Mouse (Mus musculus): Measurements from ENCODE around the gene Smc1b. TPM values are rescaled to one million over a fixed set of nuclear protein-coding genes. Genes with fewer than 3 reads are reported as not detected.
"Not testable (repeated sequence)": the region's sequence is repeated elsewhere in the genome, so short reads cannot be mapped to it uniquely, and the experiment has no call there.

Smc1b gene
- polyA plus RNA-seq, 1 experiment, result 0.02 TPM

DNA sequence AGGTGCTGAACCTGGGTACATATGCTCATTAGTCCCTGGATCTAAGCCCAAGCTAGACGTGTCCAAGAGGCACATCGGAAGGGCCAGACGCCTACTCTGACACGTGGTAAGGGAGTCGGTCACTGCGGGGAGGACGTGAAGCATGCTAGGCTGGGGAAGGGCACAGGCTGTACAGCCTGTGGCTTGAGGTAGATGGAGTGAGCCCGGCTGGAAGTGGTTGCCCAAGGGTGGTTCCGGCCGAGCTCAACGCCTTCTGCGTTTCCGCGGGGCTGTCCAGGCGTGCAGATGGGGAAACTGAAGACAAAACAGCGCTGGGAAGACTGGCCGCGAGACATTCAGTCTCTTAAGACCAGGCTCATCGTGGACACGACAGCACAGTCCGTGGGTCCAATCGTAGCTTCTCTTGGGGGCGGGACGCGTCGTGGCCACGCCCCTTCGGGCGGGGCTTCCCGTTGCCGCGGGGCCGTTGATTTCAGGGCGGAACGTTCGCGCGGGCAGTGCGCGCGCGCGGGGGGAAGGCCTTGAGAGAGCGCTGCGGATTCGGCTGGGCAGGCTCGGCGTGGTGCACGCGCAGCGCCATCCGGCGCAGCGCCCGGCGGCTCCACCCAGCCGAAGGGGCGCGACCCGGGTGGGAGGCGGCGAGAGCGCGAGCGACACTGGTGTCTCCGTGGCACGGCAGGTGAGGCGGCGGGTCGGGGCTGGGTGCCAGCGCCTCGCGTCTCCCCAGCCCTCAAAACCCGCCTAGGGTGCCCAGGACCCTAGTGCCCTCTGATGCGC, 95.0 kb downstream of the Smc1b start:
- no peaks in the 10 kb centered on the region for H3K36me3 ChIP-seq (ENCODE audit: control insufficient read depth, insufficient read depth)
- TF ChIP-seq REST (IDR thresholded peaks at IDR 0.05; ENCODE audit: insufficient read depth, insufficient read length) (peak; percentile 26), MAX (IDR thresholded peaks at IDR 0.05; ENCODE audit: low read depth) (peak; percentile 59), TCF3 (IDR thresholded peaks at IDR 0.05; ENCODE audit: insufficient read length, low read depth) (peak; percentile 37), POLR2A (IDR thresholded peaks at IDR 0.05; ENCODE audit: insufficient read length, low read depth) (peak; percentile 84), MYOG (IDR thresholded peaks at IDR 0.05; ENCODE audit: control insufficient read depth in 1 of 3, insufficient read depth in 1 of 3, insufficient read length in 2 of 3, low read depth in 2 of 3) (peak in 2 of 3 experiments; percentile 50 to 56), SRF (IDR thresholded peaks at IDR 0.05; ENCODE audit: control insufficient read depth, insufficient read length, low read depth) (peak; percentile 71), MYOD1 (IDR thresholded peaks at IDR 0.05; ENCODE audit: control insufficient read depth in 1 of 3, insufficient read length in 2 of 3, low read depth in 2 of 3) (peak in 1 of 3 experiments; percentile 71), TCF12 (IDR thresholded peaks at IDR 0.05; ENCODE audit: insufficient read depth, poor library complexity, severe bottlenecking) (no peak), CEBPB (IDR thresholded peaks at IDR 0.05; ENCODE audit: insufficient read depth, poor library complexity, severe bottlenecking) (no peak), E2F4 (IDR thresholded peaks at IDR 0.05; ENCODE audit: insufficient read depth) (peak; percentile 78), USF1 (IDR thresholded peaks at IDR 0.05; ENCODE audit: low read depth) (peak; percentile 70), POLR2AphosphoS2 (IDR thresholded peaks at IDR 0.05; ENCODE audit: insufficient read length, low read depth) (peak; percentile 86)
- H3K27me3 ChIP-seq (ENCODE audit: control insufficient read depth, insufficient read depth, insufficient read length), result no peaks in the 10 kb centered on the region

GRCm38 (mm10) chr15:85033916-85034315, 97.8 kb downstream of the Smc1b start:
- not testable (repeated sequence) for H3K27me3 ChIP-seq (ENCODE audit: control insufficient read depth, insufficient read depth, insufficient read length); H3K36me3 ChIP-seq (ENCODE audit: control insufficient read depth, insufficient read depth); H3ac ChIP-seq (ENCODE audit: control insufficient read depth, insufficient read length); H3K4me2 ChIP-seq (ENCODE audit: low read depth); H3K4me3 ChIP-seq
- H3K79me2 ChIP-seq (ENCODE audit: control insufficient read depth, insufficient read depth), result peaks cover 18% of the 10 kb centered on the region

More for the DNA sequence above, 95.0 kb downstream of the Smc1b start:
- Histone ChIP-seq H3K4me2 (ENCODE audit: low read depth) (peak overlapping the region; percentile 99), H3K79me2 (ENCODE audit: control insufficient read depth, insufficient read depth) (peaks cover 46% of the 10 kb centered on the region), H3ac (ENCODE audit: control insufficient read depth, insufficient read length) (peak overlapping the region; percentile 66), H3K4me3 (peak overlapping the region; percentile 58)

- TF ChIP-seq POLR2AphosphoS2 (IDR thresholded peaks at IDR 0.05; ENCODE audit: insufficient read length, low read depth), result no peak
- no peak for TF ChIP-seq TCF12 (IDR thresholded peaks at IDR 0.05; ENCODE audit: insufficient read depth, poor library complexity, severe bottlenecking)
- TF ChIP-seq SRF (IDR thresholded peaks at IDR 0.05; ENCODE audit: control insufficient read depth, insufficient read length, low read depth), result no peak
- TF ChIP-seq REST (IDR thresholded peaks at IDR 0.05; ENCODE audit: insufficient read depth, insufficient read length), result no peak
- no peak for TF ChIP-seq E2F4 (IDR thresholded peaks at IDR 0.05; ENCODE audit: insufficient read depth)
- no peak for TF ChIP-seq USF1 (IDR thresholded peaks at IDR 0.05; ENCODE audit: low read depth)
- TF ChIP-seq CEBPB (IDR thresholded peaks at IDR 0.05; ENCODE audit: insufficient read depth, poor library complexity, severe bottlenecking), result no peak
- TF ChIP-seq MYOG (IDR thresholded peaks at IDR 0.05; ENCODE audit: control insufficient read depth in 1 of 3, insufficient read depth in 1 of 3, insufficient read length in 2 of 3, low read depth in 2 of 3), result no peak
- no peak for TF ChIP-seq TCF3 (IDR thresholded peaks at IDR 0.05; ENCODE audit: insufficient read length, low read depth)
- TF ChIP-seq POLR2A (IDR thresholded peaks at IDR 0.05; ENCODE audit: insufficient read length, low read depth), result no peak
- TF ChIP-seq MYOD1 (IDR thresholded peaks at IDR 0.05; ENCODE audit: control insufficient read depth in 1 of 3, insufficient read length in 2 of 3, low read depth in 2 of 3), result no peak
- no peak for TF ChIP-seq MAX (IDR thresholded peaks at IDR 0.05; ENCODE audit: low read depth)
Measured at GRCm38 (mm10) chr15:85031866-85032265, 99.9 kb downstream of the Smc1b start.

DNA sequence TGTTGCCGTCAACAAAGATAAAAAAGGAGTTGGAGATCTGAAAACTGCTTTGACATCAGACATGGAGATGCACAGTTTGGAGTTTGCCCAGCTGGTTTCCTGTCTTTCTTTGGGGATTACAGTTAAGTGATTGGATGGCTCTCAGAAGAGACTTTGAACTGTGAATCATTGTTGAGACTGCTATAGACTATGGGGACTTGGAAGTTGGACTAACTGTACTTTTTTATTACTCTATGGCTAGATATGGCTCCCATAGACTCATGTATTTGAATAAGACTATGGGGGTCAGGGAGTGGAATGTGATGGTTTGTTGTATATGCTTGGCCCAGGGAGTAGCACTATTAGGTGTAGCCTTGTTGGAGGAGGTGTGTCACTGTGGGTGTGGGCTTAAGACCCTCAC, 101.1 kb downstream of the Smc1b start:
- peaks cover 11% of the 10 kb centered on the region for H3K27me3 ChIP-seq (ENCODE audit: control insufficient read depth, insufficient read depth, insufficient read length)
- H3K79me2 ChIP-seq (ENCODE audit: control insufficient read depth, insufficient read depth); H3K36me3 ChIP-seq (ENCODE audit: control insufficient read depth, insufficient read depth); H3K4me2 ChIP-seq (ENCODE audit: low read depth); H3ac ChIP-seq (ENCODE audit: control insufficient read depth, insufficient read length); H3K4me3 ChIP-seq: not testable (repeated sequence)

More at GRCm38 (mm10) chr15:85031866-85032265, 99.9 kb downstream of the Smc1b start:
- Histone ChIP-seq H3K27me3 (ENCODE audit: control insufficient read depth, insufficient read depth, insufficient read length) (peaks cover 5% of the 10 kb centered on the region), H3K4me3 (no peak overlapping the region), H3K79me2 (ENCODE audit: control insufficient read depth, insufficient read depth) (no peaks in the 10 kb centered on the region), H3K4me2 (ENCODE audit: low read depth) (no peak overlapping the region), H3ac (ENCODE audit: control insufficient read depth, insufficient read length) (no peak overlapping the region), H3K36me3 (ENCODE audit: control insufficient read depth, insufficient read depth) (no peaks in the 10 kb centered on the region)

GRCm38 (mm10) chr15:85028648-85029047, 103.1 kb downstream of the Smc1b start, which contains the start of gene Fam118a:
Gene Fam118a, plus strand, starts transcription at chr15:85028948.
- not testable (repeated sequence) for H3K79me2 ChIP-seq (ENCODE audit: control insufficient read depth, insufficient read depth); H3ac ChIP-seq (ENCODE audit: control insufficient read depth, insufficient read length); H3K4me2 ChIP-seq (ENCODE audit: low read depth); H3K4me3 ChIP-seq; H3K36me3 ChIP-seq (ENCODE audit: control insufficient read depth, insufficient read depth)
- peaks cover 11% of the 10 kb centered on the region for H3K27me3 ChIP-seq (ENCODE audit: control insufficient read depth, insufficient read depth, insufficient read length)
